Mouse (Mus musculus) liver, postnatal 0 days (tissue): Measurements from ENCODE around the gene Steap3. TPM values are rescaled to one million over a fixed set of nuclear protein-coding genes. Genes with fewer than 3 reads are reported as not detected.

Source experiments
- ATAC-seq: fragments of 200-750 bp; cut with Nextera tagmentation; 2 replicates; pipeline ENCODE4 v1.8.0; 2017; ENCODE audit warnings: mild to moderate bottlenecking, moderate library complexity
- DNase-seq: peaks from one replicate; pipeline ENCODE4 v3.0.0-alpha.2; 2016
- H3K27ac ChIP-seq: fragments of 300-500 bp; sonication (generic); 2 replicates; pipeline ENCODE4 v1.5.1; 2014; ENCODE audit warnings: antibody characterized with exemption, moderate library complexity, mild to moderate bottlenecking, low read depth
- H3K27me3 ChIP-seq: fragments of 300-500 bp; sonication (generic); 2 replicates; pipeline ENCODE4 v1.6.1; 2014; ENCODE audit warnings: low read length, control low read depth, mixed read lengths; ENCODE audit not compliant: insufficient read depth
- H3K36me3 ChIP-seq: fragments of 300-500 bp; sonication (generic); replicated peaks from 2 replicates; pipeline ENCODE4 v1.6.1; 2014; ENCODE audit warnings: mild to moderate bottlenecking, control low read depth, low read length, moderate library complexity, mixed read lengths; ENCODE audit not compliant: insufficient read depth
- H3K4me1 ChIP-seq: fragments of 300-500 bp; sonication (generic); 2 replicates; pipeline ENCODE4 v1.6.1; 2014; ENCODE audit warnings: antibody characterized with exemption, mild to moderate bottlenecking, control low read depth; ENCODE audit not compliant: insufficient read depth
- H3K4me2 ChIP-seq: fragments of 300-500 bp; sonication (generic); 2 replicates; pipeline ENCODE4 v1.6.1; 2014; ENCODE audit warnings: low read depth, mild to moderate bottlenecking, low read length, moderate library complexity, mixed read lengths
- H3K4me3 ChIP-seq: fragments of 300-500 bp; sonication (generic); 2 replicates; pipeline ENCODE4 v1.5.1; 2014; ENCODE audit warnings: low read depth, low read length
- H3K9ac ChIP-seq: fragments of 300-500 bp; sonication (generic); replicated peaks from 2 replicates; pipeline ENCODE4 v1.6.1; 2014; ENCODE audit warnings: mild to moderate bottlenecking, moderate library complexity
- H3K9me3 ChIP-seq: fragments of 300-500 bp; sonication (generic); 2 replicates; pipeline ENCODE4 v1.6.1; 2016; ENCODE audit warnings: mild to moderate bottlenecking, control low read depth, low read length, mixed read lengths
- CTCF ChIP-seq: sonication (generic); IDR thresholded peaks from 2 replicates; pipeline ENCODE4 v1.5.1; 2016; ENCODE audit warnings: antibody characterized with exemption, low read depth
- EP300 ChIP-seq: IDR thresholded peaks from 2 replicates; pipeline ENCODE4 v1.6.1; 2016; ENCODE audit warnings: antibody characterized with exemption, low read depth, mild to moderate bottlenecking
- WGBS: fragments of 180-500 bp; shearing (Covaris S2); extraction: QIAGEN DNeasy Blood & Tissue Kit; methylation state at CpG from one replicate; pipeline ENCODE4 v1.1.7; 2014; ENCODE audit not compliant: insufficient replicate concordance; 5-methylcytosine and 5-hydroxymethylcytosine counted together
- polyA plus RNA-seq: library from polyadenylated mRNA; unstranded; fragments of >200 nt; fragmentation: Nextera tagmentation; extraction: Ambion mirVana; gene quantifications from 2 replicates; pipeline ENCODE4 v1.2.1, GENCODE M21; 2015

Steap3 gene
- polyA plus RNA-seq, 1 experiment from 2014 or later = 27.2 TPM

DNA sequence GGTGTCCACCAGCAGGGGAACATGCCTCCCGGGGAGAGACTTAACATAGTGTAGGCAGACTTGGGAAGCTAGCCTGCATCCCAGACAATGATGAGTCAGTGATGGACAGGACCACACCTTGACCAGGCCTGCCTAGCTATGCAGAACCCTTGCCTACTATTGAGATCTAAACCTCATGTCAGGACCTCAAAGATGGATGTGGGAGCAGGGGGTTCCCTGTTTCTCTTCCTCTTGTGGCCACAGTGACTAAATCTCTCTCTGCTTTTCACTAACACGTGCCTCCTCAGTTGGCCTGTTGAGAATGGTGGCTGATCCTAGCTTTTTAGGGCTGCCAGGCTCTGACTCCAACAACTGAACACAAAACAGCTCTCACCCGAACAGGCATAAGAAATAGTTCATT is 70.0 kb downstream of the Steap3 start:
- no peak for TF ChIP-seq EP300
- no peak for TF ChIP-seq CTCF
- no peak for DNase-seq
- no peak overlapping the region for H3K9ac ChIP-seq
- no peak overlapping the region for H3K4me2 ChIP-seq
- H3K36me3 ChIP-seq = no peaks in the 10 kb centered on the region
- WGBS = 55% methylated on average over 3 of the region's 3 CpGs
- no peaks in the 10 kb centered on the region for H3K4me1 ChIP-seq
- H3K27me3 ChIP-seq = no peaks in the 10 kb centered on the region
- no peak overlapping the region for H3K27ac ChIP-seq
- H3K4me3 ChIP-seq = no peak overlapping the region
- no peaks in the 10 kb centered on the region for H3K9me3 ChIP-seq
- no peak for ATAC-seq

DNA sequence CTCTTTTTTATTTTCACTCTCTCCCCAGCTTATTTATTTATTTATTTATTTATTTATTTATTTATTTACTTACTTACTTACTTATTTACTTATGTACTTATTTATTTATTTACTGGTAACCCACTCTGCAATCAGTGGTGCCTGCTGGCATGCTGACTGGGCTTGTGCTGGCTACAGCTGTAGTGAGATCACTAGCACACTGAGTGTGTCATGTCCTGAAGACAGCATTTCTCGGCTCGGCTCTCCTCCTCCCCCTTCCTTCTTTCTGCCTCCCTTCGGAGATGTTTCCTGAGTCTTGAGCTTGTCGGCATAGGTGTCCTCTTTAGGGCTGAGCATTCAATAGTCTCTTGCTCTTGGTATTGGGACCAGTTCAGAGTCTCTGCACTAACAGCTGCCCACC is 73.6 kb downstream of the Steap3 start:
- no peak overlapping the region for H3K4me2 ChIP-seq
- no peak overlapping the region for H3K27ac ChIP-seq
- WGBS = 74% methylated on average over 4 of the region's 4 CpGs
- no peaks in the 10 kb centered on the region for H3K36me3 ChIP-seq
- no peak overlapping the region for H3K4me3 ChIP-seq
- no peaks in the 10 kb centered on the region for H3K9me3 ChIP-seq
- TF ChIP-seq CTCF (no peak), EP300 (no peak)
- H3K27me3 ChIP-seq = no peaks in the 10 kb centered on the region
- DNase-seq = no peak
- no peak for ATAC-seq
- H3K9ac ChIP-seq = no peak overlapping the region
- no peaks in the 10 kb centered on the region for H3K4me1 ChIP-seq

DNA sequence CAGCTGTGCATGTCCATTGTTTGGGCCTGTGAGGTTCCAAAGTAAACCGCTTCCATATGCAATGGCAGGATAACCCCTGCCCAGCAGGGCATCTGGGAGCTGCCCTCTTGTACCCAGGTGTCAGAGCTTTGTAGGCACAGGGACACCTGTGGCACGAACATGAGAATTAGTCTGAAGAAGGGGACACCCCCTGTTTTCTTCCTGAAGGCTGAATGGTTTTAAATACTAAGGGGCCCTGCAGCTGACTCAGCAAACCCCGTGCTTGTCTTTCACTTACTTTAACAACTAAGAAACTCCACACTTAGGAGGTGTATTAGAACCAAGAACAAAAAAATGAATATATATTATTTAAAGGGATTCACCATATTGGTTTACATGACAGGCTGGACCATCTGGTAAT is 74.4 kb downstream of the Steap3 start:
- H3K4me2 ChIP-seq = no peak overlapping the region
- ATAC-seq = no peak
- no peaks in the 10 kb centered on the region for H3K4me1 ChIP-seq
- H3K36me3 ChIP-seq = no peaks in the 10 kb centered on the region
- H3K4me3 ChIP-seq = no peak overlapping the region
- H3K27ac ChIP-seq = no peak overlapping the region
- no peaks in the 10 kb centered on the region for H3K27me3 ChIP-seq
- no peaks in the 10 kb centered on the region for H3K9me3 ChIP-seq
- DNase-seq = no peak
- no peak overlapping the region for H3K9ac ChIP-seq
- WGBS = 58% methylated on average over 3 of the region's 3 CpGs
- no peak for TF ChIP-seq CTCF
- TF ChIP-seq EP300 = no peak

DNA sequence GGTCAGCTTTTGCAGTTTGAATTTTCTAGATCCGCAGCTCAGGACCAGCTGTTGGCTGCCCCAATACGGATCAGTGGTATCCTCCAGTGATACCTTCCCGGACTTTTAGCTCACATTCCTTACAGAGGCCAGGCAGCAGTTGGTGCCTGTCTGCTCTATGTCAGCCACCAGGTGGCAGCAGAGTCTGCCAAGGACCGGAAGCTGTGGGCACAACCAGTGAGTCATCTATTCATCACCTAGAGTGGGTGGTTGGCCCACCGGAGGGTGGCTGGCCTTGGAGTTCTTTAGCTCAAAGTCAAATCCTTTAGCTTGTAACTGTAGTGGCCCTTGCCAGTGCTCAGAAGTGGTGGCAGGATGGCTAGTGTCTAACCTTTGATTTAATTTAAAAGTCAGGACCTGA is 75.3 kb downstream of the Steap3 start:
- peak; percentile 95 for TF ChIP-seq CTCF
- no peak for TF ChIP-seq EP300
- Histone ChIP-seq H3K4me3 (no peak overlapping the region), H3K36me3 (no peaks in the 10 kb centered on the region), H3K9me3 (no peaks in the 10 kb centered on the region), H3K4me2 (no peak overlapping the region), H3K4me1 (no peaks in the 10 kb centered on the region), H3K27ac (no peak overlapping the region), H3K27me3 (no peaks in the 10 kb centered on the region), H3K9ac (no peak overlapping the region)
- WGBS = 12% methylated on average over 5 of the region's 5 CpGs
- peak; percentile 77 for DNase-seq
- ATAC-seq = peak; percentile 57

DNA sequence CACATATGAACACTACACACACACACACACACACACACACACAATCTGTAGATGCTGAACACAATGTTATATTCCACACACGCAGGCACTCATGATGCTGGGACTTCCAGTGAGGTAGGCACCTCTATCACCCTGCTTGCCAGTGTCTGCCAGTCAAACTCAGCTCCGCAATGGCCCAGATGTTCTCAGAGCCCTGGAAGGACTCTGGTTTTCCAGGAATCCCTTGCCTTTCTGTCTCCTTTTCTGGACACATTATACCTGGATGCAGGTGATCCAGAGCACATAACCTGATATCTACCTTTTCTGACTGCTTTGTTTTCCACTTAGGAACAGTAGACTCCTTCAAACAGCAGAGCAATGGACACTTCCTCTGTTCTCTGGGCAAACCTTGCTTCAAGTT is 75.8 kb downstream of the Steap3 start:
- DNase-seq (no peak), ATAC-seq (no peak)
- Histone ChIP-seq H3K4me2 (no peak overlapping the region), H3K4me1 (no peaks in the 10 kb centered on the region), H3K9ac (no peak overlapping the region), H3K9me3 (no peaks in the 10 kb centered on the region), H3K4me3 (no peak overlapping the region), H3K36me3 (no peaks in the 10 kb centered on the region), H3K27ac (no peak overlapping the region), H3K27me3 (no peaks in the 10 kb centered on the region)
- TF ChIP-seq EP300 (no peak), CTCF (no peak)
- whole genome bisulfite sequencing = 74% methylated on average over 2 of the region's 2 CpGs

DNA sequence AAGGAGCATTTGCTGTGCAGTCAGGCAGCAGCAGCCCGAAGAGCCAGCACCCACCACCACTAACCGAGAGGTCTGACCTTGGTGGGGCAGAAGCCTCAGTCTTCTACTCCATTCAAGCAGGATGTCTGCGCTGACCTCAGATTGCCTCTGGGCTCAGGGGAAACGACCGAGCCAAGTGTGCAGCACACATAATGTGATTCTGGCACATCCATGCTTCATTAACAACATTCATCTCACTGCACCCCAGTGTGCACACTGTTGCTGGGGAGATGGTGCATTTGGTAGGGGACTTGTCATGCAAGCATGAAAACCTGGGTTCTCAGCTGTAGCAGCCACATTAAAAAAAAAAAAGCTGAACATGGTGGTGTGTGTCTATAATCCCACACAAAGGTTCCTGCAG is 76.6 kb downstream of the Steap3 start:
- Histone ChIP-seq H3K36me3 (no peaks in the 10 kb centered on the region), H3K4me1 (no peaks in the 10 kb centered on the region), H3K9me3 (no peaks in the 10 kb centered on the region), H3K9ac (no peak overlapping the region), H3K27me3 (no peaks in the 10 kb centered on the region), H3K27ac (no peak overlapping the region), H3K4me3 (no peak overlapping the region), H3K4me2 (no peak overlapping the region)
- 57% methylated on average over 5 of the region's 5 CpGs for WGBS
- DNase-seq = no peak
- ATAC-seq = no peak
- TF ChIP-seq EP300 = no peak
- TF ChIP-seq CTCF = no peak

DNA sequence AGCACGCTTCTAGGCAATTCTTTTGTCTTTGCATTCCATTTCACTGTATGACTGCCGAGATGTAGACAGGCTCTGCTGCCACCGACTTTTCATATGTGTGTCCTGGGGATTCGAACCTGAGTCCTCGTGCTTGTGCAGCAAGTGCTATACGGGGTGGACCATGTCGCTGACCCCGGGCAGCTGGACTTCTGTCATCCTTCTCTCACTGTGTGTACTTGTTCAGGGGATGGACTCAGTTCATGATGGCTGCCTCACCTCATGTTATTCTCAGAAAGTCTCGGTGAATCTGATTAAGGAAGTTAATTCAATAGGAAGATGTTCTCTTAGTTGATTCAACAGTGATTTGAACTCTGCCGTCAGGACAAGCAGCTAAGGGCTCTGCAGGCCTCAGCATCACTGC is 78.9 kb downstream of the Steap3 start:
- Histone ChIP-seq H3K4me2 (no peak overlapping the region), H3K4me1 (no peaks in the 10 kb centered on the region), H3K9ac (no peak overlapping the region), H3K27ac (no peak overlapping the region), H3K9me3 (no peaks in the 10 kb centered on the region), H3K4me3 (no peak overlapping the region), H3K36me3 (no peaks in the 10 kb centered on the region), H3K27me3 (no peaks in the 10 kb centered on the region)
- no peak for DNase-seq
- TF ChIP-seq CTCF = no peak
- no peak for ATAC-seq
- 91% methylated on average over 10 of the region's 10 CpGs for WGBS
